Mouse (Mus musculus) G1E-ER4 (cell line): Measurements from ENCODE around the gene Scg3. TPM values are rescaled to one million over a fixed set of nuclear protein-coding genes. Genes with fewer than 3 reads are reported as not detected.

Source experiments
- GATA1 ChIP-seq: IDR thresholded peaks from one replicate; pipeline ENCODE4 v1.8.0; 2012; ENCODE audit warnings: low read length, inconsistent platforms
- polyA plus RNA-seq: library from polyadenylated mRNA; stranded (reverse); fragments of >175 nt; gene quantifications from 2 replicates; pipeline ENCODE4 v1.2.3, GENCODE M21; 2012

The Scg3 gene
- polyA plus RNA-seq, 1 experiment = not detected

DNA sequence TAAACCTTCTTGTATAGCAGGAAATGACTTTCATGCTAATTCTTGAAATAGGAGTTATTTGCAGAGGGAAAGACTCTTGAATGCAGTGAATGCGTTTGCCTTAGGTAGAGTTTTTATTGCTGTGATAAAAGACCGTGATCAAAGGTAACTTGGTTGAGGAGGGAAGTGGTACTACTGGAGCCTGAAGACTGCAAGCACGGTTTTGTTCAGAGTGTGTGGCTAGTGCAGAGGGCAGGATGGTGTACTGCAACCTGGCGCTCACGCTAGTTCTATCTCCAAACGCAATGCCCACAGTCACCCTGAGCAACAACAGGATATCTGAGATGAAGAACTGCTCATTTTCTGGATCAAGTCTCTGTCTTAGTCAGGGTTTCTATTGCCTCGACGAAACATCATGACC, 50.3 kb downstream of the Scg3 start:
- TF ChIP-seq GATA1 = no peak

DNA sequence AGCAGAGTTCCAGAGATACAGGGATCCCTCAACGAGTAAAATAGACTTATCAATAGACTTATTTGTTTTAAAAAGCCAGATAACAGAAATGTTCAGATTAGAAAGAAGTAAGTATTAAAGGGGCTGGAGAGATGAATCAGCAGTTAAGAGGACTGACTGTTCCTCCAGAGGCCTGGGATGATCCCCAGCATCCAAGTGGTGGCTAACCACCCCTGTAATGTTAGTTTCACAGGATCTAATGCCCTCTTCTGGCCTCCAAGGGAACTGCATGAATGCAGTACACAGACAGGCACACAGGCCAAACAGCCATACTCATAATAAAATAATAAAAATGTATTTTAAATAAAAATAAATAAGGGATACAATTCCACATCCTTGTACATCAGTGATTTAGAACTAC, 51.0 kb downstream of the Scg3 start:
- TF ChIP-seq GATA1 = no peak

DNA sequence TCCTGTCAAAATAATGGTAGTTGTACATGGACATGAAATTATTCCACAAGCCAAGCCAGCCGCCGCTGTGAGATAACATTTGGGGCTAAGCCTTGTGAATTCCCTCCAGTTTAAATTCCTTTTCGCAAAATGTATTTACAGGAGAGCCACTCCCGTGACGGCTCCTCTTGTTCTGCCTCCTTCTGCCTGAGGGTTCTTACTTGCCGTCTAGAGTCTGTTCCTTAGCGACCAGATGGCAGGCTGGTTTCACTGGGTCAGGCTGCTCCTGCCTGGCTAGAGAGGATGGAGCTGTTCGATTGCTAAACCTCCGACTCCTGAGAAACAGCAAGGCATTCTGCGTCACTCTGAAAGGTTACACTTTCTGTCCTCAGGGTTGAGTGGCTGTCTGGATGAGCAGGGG, 51.7 kb downstream of the Scg3 start:
- TF ChIP-seq GATA1 = no peak

DNA sequence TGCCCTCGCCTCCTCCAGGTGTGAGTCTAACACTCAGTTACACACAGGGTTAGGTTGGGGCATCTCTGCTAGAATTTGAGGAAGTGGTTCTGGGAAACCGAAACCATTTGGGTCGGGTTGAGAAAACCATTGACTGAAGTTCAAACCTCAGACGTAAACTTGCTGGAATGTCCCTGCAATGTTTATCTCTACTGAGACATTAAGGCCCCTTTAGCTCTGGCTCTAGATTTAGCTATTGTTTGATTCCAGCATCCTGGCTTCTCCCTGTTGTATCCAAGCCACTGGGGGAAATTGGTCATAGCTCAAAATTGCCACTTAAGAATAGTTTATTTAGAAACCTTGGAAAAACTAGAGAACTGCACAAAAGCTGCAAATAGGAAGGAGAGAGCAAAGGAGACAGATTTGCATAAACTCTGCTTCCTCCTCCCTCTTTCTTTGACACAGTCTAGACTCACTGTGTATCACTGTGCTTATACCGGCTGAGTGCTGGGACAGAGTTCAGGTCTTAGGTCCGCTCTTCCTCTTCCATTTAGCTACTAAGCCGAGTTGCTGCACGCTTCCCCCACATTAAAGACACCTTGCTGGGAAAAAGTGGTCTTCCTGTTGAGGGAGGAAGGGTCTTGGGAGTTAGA, 52.9 kb downstream of the Scg3 start:
- TF ChIP-seq GATA1 = no peak

DNA sequence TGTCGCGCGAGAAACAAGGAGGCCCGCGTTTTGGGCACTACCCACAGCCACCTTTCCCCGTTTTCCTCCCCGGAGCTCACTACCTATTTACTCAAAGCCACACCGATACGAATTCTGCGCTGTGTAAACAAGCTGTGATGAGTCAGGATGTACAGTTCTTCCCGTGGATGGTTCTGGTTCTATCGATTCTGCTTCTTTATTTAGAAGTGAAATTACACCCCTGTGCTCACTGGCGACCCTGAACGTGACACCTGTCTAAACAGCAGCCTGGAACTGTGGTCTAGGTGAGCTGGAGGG, 57.6 kb downstream of the Scg3 start:
- no peak for TF ChIP-seq GATA1

DNA sequence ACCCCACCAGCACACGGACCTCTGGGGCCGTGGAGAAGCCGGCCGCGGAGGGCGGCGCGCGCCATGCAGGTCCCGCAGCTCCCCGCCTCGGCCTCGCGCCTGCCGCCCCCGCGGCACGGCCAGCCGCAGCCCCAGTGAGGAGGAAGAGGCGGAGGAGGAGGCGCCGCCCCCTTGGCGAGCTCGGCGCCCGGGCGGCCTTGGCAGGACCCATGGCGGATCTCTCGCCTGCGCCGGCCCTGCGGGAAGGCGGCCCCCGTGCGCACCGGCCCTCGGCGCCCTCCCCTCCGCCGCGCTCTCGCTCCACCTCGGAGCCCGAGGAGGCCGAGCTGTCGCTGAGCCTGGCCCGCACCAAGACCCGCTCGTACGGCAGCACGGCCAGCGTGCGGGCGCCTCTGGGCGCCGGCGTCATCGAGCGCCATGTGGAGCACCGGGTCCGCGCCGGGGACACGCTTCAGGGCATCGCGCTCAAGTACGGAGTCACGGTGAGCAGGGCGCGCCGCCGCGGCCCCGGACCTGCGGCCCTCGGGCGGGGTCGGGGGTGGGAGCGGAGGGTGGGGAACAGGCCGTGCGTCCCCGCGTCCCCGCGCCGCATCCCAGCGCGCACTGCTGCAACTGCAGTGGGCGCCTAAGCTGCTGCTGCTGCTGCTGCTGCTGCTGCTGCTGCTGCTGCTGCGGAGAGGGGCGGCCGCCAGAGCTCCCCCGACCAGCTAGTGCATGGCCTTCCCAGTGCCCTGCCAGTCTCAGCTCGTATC, 58.1 kb downstream of the Scg3 start, which contains the start of gene Lysmd2:
Gene Lysmd2 (plus strand): TSS at position 186 of the 752 bp plus-strand sequence.
- TF ChIP-seq GATA1 = no peak

DNA sequence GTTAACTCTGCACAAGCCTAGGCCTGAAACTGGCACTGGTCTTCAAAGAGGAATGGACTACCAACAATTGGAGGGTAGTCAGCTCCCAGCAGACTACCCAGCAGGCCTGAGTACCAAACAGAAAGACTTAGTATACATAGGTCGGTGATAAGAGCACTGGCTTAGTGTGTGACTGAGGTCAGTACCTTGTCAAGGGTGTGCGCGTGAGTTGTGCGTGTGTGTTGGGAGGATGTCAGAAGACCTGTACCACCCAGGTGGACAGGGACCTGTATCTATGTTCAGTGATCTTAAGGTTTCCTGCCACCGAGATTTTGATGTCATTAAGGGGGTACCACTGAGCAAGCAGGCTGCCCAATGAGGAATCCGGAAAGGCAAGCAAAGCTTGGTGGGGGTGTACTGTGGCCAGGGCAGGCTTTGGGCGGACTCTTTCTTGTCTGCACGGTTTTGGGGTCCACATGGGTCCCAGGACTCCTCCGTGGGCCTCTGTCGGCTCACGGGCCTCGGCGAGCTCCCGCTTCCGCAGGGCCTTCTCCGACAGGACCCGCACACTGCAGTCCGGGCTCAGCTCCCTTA, 58.8 kb downstream of the Scg3 start:
- no peak for TF ChIP-seq GATA1

DNA sequence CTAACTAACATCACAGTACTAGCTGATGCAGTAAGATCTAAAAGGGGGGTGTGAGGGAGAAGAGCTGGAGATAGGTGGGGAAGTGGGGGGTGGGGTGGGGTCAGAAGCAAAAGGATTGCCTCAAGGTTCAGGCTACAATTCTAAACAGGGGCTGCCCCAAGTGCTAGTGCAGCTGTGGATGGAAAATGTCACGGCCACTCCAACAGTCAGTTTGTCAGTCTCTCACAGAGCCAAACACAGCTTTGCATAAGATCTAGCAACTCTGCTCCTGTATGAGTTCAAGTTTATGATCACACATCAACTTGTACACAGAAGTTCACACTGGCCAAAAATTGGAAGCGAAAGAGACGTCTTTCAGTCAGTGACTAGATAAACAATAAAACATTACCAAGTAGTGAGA, 62.4 kb downstream of the Scg3 start:
- no peak for TF ChIP-seq GATA1

DNA sequence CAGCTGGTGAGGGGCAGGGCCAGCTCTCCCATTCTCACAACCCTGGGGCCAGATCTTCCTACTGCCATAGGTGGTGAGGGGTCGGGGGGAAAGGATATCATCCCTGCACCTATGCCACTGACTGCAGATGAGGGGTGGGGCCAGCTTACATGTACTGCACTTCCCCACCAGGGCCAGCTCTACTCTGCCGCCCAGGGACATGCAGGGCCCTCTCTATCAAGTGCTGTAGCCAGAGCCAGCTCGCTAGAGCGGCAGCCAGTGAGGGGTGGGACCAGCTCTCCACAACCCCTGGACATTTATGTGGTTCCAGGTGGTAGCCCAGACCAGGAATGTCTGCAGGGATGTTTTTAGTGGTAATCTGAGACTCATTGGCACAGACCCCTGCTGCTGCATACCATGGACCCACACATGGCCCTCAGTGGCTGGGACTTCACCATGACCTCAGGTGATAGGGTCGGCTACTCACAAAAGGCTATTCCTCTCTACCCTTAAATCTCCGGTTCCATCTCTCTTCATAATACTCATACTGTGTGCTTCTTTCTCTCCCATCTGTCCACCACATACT, 64.9 kb downstream of the Scg3 start:
- TF ChIP-seq GATA1 = no peak

DNA sequence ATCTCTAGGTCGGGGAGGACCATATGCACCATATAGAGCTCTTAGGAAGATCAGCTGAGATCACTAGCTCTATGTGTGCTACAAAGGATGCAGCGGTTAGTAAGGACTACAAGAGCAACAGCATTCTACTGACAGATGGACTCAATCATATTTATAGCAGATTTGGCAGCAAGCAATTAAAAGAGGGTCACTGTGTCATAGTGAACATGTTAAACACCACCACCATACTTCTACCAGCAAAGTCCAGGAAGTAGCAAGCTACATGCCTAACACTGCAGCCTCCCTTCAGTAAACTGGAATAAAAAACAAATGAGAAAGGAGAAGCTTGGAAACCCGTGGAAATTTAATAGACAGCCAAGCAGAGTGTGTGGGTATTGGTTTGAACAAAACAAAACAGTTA, 67.3 kb downstream of the Scg3 start:
- TF ChIP-seq GATA1 = no peak

DNA sequence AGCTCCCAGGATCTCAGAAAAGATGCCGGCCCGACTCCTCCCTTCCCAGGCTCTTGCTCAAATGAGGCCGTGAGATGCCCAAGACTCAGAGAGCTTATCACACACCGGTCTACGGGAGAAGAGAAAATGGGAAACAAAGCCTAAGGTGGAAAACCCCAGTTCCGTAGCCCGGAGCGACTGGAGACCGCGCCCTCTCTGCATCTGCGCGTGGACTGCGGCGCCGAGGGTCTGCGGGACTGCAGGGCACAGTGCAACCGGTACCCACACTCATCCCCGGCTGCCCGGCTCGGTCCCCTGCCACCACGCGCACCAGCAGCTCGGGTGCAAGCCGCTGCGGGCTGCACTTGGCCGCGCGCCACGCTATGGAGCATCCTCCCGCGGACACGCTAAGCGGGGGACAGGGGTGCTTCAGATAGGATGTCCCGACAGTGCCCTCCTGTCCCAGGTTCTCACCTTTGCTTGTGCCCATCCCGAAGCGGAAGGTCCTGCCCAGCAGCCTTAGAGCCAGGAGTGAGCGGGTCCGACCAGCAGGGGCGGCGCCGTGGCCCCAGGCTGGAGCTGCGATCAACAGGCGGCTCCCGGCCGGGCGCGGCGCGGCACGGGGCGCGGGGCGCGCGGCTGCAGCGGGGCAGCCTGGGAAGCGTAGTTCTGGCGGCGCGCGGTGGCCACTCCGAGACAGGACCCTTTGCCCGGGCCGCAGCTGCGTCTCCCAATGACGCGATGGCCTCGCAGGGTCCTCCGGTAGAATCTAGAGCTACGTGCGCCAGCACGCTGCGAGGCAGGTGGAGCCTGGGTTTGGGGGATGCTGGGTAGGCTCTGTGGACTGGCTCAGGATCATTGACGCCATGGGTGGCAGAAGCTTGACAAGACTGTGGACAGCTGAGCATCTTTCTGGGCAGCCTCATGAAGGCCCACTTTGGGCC, 73.0 kb downstream of the Scg3 start, which contains the start of gene Tmod2:
Gene Tmod2 (minus strand): TSS at position 755 of the 923 bp plus-strand sequence.
- TF ChIP-seq GATA1 = no peak

DNA sequence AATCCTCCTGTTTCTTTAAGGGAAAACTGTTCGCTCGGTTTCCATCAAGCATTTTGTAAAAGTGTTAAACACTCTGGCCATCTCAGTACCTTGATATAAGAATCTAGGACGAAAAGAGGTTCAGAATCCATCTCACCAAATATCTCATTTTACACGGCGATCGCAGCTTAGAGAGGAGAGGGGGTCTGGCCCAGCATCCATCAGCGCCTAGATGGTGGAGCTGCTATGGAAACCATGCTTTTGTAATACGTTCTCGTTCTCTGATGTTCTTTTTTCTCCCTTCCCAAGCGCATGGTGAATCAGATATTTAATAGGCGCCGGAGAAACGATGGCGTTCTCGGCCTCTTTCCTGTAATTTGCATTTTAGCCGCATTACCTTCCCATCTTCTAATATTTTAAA, 73.9 kb downstream of the Scg3 start:
- no peak for TF ChIP-seq GATA1

DNA sequence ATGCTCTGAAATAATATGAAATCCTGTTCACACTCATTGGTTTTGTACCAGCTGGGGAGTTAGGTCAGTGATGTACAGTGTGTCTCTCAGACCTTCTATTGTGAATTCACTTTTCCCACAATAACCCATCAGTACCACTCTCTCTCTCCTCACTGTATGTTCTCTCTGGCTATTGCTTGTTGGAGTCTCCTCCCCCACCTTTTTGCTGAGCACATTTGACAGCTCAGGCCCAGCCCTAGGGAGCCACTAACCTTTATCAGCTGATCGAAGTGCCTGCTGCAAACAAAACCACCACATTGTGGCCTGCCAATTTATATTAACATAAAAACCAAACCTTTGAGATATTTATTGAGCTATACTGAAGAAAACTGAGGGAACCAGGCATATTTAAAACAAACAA, 74.4 kb downstream of the Scg3 start:
- TF ChIP-seq GATA1 = no peak

DNA sequence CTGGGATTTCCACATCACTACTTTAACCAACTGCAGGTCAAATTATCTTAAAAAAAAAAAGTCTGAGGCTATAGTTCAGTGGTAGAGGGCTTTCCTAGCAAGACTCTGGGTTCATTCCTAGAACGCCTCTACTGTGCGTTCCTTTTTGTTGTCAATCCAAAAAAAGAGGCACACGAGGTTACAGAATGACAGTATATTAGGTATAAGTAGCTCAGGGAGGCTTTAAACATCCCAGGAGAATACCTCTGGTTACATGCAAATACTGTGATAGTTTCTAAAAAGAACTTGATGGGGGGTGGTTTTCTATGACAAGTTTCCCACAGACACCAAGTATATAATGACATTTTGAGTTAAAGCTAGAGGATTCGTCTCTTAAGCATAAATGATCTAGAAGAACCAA, 76.4 kb downstream of the Scg3 start:
- TF ChIP-seq GATA1 = no peak

DNA sequence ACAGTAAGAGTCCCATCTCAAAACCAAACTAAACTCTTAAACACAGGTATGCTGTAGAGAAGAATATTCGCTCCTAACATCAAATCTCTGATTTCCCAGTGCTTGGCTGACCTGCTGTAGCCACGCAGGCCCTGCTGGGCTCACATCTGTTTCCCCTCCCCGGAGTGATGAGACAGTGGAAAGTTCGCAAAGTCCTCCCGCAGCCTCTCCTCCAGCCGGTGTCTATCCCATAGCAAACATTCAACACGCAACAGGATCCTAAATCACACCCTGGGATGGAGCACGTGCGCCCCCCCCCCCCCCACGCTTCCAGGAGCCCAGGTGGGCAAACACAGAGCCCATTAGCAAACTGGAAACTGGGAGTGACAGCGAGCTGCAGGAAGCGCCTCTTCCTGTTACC, 82.3 kb downstream of the Scg3 start:
- TF ChIP-seq GATA1 = no peak
